Comparison of ENCODE assay signal across 22 mouse cellular contexts in the genomic region with DNA sequence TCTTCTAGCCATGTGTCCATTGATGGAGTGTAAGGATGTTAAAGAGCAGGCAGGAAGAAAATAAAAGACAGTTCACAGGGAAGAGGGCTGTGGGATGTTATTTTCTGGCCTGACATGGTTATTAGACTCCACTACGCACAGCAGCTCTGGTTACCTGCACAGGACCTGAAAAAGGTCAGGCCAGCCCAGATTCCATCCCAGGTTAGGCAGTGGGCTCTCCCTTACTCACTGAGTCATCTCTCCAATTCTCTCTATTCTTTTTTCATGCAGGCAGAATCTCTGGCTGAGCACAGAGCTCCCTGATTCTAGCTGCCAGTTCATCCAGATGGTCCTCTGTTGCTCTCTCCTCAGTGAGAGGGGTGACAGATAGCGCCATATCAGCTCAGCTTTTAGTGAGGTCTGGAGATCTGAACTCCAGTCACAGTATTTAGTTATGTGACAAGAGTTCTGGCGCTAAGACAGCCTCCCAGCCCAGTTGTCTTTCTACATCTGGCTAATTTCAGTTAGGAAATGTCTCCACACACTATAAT. TPM values are rescaled to one million over a fixed set of nuclear protein-coding genes. Genes with fewer than 3 reads are reported as not detected.
"Had no signal": no experiment of that assay in that cellular context is flagged by ENCODE, and none has a peak within 500 bp of the region (broad histone marks: within the 10 kb centered on the region; RNA-seq: fewer than 3 reads in every experiment).

No protein-coding gene starts in this region.

- ATAC-seq: liver, embryonic 12.5 days; lung, postnatal 0 days; midbrain, embryonic 15.5 days had no signal

- H3K4me1 ChIP-seq: limb, embryonic 13.5 days; liver, embryonic 12.5 days; liver, embryonic 15.5 days; midbrain, embryonic 12.5 days; midbrain, embryonic 15.5 days; neural tube, embryonic 12.5 days; neural tube, embryonic 15.5 days; stomach, embryonic 15.5 days had no signal

- DNase-seq: kidney, adult 18-20 months; kidney, adult 9 months; kidney, postnatal 14 days; kidney, postnatal 4 days; liver; lung, adult 18-20 months; right cerebral cortex, adult 18-20 months; right cerebral cortex, postnatal 25 days; spleen, adult 18-20 months; thymus, postnatal 25 days had no signal

- H3K27me3 ChIP-seq: limb, embryonic 13.5 days; liver, embryonic 12.5 days; liver, embryonic 15.5 days; midbrain, embryonic 12.5 days; midbrain, embryonic 15.5 days; neural tube, embryonic 12.5 days; neural tube, embryonic 15.5 days; stomach, embryonic 15.5 days had no signal

- H3K4me3 ChIP-seq: limb, embryonic 10.5 days; limb, embryonic 13.5 days; liver, embryonic 12.5 days; liver, embryonic 15.5 days; midbrain, embryonic 12.5 days; midbrain, embryonic 15.5 days; neural tube, embryonic 12.5 days; neural tube, embryonic 15.5 days; stomach, embryonic 15.5 days had no signal

- H3K9me3 ChIP-seq: limb, embryonic 10.5 days; limb, embryonic 13.5 days; liver, embryonic 12.5 days; liver, embryonic 15.5 days; midbrain, embryonic 12.5 days; midbrain, embryonic 15.5 days; neural tube, embryonic 12.5 days; neural tube, embryonic 15.5 days; stomach, embryonic 15.5 days had no signal

- H3K9ac ChIP-seq: limb, embryonic 13.5 days; liver, embryonic 12.5 days; liver, embryonic 15.5 days; midbrain, embryonic 12.5 days; midbrain, embryonic 15.5 days; neural tube, embryonic 12.5 days; neural tube, embryonic 15.5 days; stomach, embryonic 15.5 days had no signal

- H3K4me2 ChIP-seq: limb, embryonic 13.5 days; liver, embryonic 12.5 days; liver, embryonic 15.5 days; midbrain, embryonic 12.5 days; midbrain, embryonic 15.5 days; neural tube, embryonic 12.5 days; neural tube, embryonic 15.5 days; stomach, embryonic 15.5 days had no signal

- H3K36me3 ChIP-seq: limb, embryonic 10.5 days; limb, embryonic 13.5 days; liver, embryonic 12.5 days; liver, embryonic 15.5 days; midbrain, embryonic 12.5 days; midbrain, embryonic 15.5 days; neural tube, embryonic 12.5 days; neural tube, embryonic 15.5 days; stomach, embryonic 15.5 days had no signal

- H3K27ac ChIP-seq: limb, embryonic 10.5 days; limb, embryonic 13.5 days; liver, embryonic 12.5 days; liver, embryonic 15.5 days; macrophage; midbrain, embryonic 12.5 days; midbrain, embryonic 15.5 days; neural tube, embryonic 12.5 days; neural tube, embryonic 15.5 days; stomach, embryonic 15.5 days had no signal

RNA-seq across cellular contexts. Expression of a gene that starts 31.6 kb away (rescaled TPM):
- total RNA-seq: megakaryocyte, adult 5-6 weeks had no signal
- polyA plus RNA-seq: limb, embryonic 10.5 days; macrophage had no signal
